Mouse (Mus musculus) gastrocnemius, postnatal 25 days (tissue): Measurements from ENCODE around the gene Lta. TPM values are rescaled to one million over a fixed set of nuclear protein-coding genes. Genes with fewer than 3 reads are reported as not detected.

Experiments used
- DNase-seq: peaks from one replicate; pipeline ENCODE4 v3.0.0; 2022
- microRNA-seq, 2 experiments: library from miRNA; unstranded; fragments of <30 nt; microRNA quantifications; one replicate each; pipeline ENCODE4 v1.2.0; 2021; ENCODE audit warnings: borderline replicate concordance in 2 of 2
- total RNA-seq, 2 experiments: library from RNA; stranded (reverse); gene quantifications; 1 replicate in 1 of 2; 2 replicates in 1 of 2; pipeline ENCODE4 v1.2.3; 2021

The Lta gene
- total RNA-seq, 2 experiments from 2014 or later: 0.32 TPM; not detected in 1

- DNase-seq: no peak
Observed at GRCm38 (mm10) chr17:35158850-35159593, 46.1 kb downstream of the Lta start.

DNA sequence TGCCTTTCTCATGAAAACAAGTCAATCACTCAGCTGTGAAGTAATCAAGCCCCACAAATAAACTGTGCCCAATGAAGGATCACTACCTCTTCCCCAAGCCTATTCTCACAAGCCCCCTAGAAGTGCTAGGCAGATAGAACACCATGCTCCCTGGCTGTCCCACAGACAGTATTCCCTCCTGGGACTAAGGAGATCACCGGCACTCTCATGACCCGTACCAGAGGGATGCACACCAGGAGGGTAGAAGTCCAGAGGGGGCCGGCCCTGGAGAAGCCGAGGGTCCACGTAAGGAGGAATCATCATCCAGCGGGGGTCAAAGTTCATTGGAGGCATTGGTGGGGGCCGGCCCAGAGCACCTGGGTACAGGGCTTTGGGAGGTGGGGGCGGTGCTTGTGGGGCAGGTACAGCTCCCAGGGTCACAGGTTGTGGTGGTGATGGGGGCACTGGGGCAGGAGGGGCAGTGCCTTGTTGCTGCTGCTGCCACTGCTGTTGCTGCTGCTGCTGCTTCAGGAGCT lies 47.4 kb downstream of the Lta start:
- DNase-seq: no peak

DNA sequence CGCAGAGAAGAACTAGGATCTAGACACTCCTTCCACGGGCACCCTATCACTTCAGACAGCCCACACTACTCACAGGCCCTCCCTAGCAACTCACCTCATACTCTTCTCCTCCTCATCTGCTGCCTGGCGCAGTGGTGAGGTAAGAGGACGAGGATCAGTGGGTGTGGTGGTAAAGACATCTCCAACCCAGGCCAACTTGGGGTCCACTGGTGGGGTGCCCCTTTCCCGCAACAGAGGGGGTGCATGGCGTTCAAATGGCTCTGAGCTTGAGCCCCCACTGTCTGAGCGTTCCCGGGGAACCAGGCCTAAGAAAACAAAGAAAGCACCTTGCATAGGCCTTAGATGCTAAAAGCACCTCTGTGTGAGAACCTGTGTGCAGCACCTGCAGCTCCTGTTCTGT lies 47.9 kb downstream of the Lta start:
- no peak for DNase-seq

DNA sequence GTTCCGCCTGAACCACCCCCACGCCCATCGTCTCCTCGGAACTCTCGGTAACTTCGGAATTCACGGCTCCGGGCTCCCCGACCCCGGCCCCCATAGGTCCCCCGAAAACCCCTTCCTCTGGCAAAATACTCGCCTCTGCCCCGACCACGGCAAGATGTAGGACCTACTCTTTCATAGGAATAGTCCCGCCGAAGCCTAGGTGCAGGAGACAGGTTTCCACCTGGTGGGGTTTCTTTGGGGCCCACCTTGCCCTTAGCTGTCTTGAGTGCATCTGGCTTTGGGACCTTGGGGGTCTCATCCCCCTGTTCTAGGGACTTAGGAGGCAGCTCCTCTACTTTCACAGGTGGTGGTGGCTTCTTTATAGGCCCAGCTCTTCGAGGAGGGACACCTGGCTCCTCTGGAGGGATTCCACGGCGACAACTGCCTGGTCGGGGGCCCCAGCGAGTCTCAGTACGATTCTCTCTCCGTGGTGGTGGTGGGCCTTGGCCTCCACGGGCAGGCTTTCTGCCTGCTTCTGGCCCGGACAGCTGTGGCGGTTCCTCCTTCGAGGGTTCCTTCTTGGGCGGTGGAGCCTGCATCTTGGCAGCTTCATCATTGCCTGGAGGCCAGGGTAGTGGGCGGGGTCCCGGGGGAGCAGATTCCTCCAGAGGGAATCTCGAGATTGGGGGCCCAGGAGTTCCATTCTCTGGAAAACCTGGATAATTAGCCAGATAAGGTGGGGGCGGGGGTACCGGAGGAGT lies 48.5 kb downstream of the Lta start:
- DNase-seq: no peak

- no peak for DNase-seq
Observed at GRCm38 (mm10) chr17:35155451-35155850, 49.7 kb downstream of the Lta start.

DNA sequence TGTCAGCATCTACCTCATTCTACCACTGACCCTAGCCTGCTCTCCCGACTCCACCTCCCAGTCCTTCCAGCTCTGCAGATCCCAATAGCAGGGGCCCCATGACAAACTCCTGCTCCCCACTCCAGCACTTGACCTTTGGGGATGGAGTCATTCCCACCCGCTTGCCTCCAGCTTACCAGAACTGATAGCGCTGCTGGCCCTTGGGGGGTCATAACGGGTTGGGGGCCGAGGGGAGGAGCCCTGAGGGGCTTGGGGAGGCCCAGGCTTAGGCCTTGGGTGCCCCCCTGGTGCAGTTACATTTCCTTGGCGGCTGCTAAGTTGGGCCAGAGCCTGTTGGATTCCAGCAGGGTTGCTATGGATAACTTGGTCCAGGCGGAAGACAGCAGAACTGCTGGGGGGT lies 50.5 kb downstream of the Lta start:
- DNase-seq: no peak

GRCm38 (mm10) chr17:35153931-35154330 lies 51.2 kb downstream of the Lta start:
- DNase-seq: no peak

Small RNAs within 50 kb of the gene (microRNA-seq; reads per million reads assigned to microRNA genes)
- gene Mir6973a: 0 reads per million in 2 experiments
- 0 reads per million in 2 experiments for gene Mir6974
- gene Mir6975: 0 to 0.74 reads per million in 2 experiments
- gene Mir8094: 0 reads per million in 2 experiments

Other genes starting within 250 kb of the Lta start
- 1 to 10 TPM; 4.4 to 6.7 TPM for gene Hspa1b, start 246.1 kb downstream of the Lta start, total RNA-seq
- not detected for gene Gm20481, start 235.4 kb downstream of the Lta start, total RNA-seq
- 1 to 10 TPM; 5.9 to 8.1 TPM for gene Hspa1a, start 233.2 kb downstream of the Lta start, total RNA-seq
- gene Hspa1l, start 232.6 kb downstream of the Lta start, total RNA-seq: 10 to 100 TPM; 21.5 to 31.8 TPM
- gene Lsm2, start 223.5 kb downstream of the Lta start, total RNA-seq: 10 to 100 TPM; 15.0 to 15.4 TPM
- gene Vars, start 204.4 kb downstream of the Lta start, total RNA-seq: 10 to 100 TPM; 29.4 to 31.2 TPM
- 1 to 10 TPM; 9.0 to 9.6 TPM for gene Vwa7, start 188.8 kb downstream of the Lta start, total RNA-seq
- gene Sapcd1, start 177.3 kb downstream of the Lta start, total RNA-seq: under 1 TPM in 1 of 2 experiments, not detected in 1; 0.31 TPM
- gene Msh5, start 158.6 kb downstream of the Lta start, total RNA-seq: under 1 TPM; 0.67 to 0.72 TPM
- 10 to 100 TPM; 12.4 to 18.6 TPM for gene Clic1, start 155.4 kb downstream of the Lta start, total RNA-seq
- 10 to 100 TPM; 11.1 to 13.3 TPM for gene Ddah2, start 146.3 kb downstream of the Lta start, total RNA-seq
- gene Ly6g6c, start 140.0 kb downstream of the Lta start, total RNA-seq: not detected
- not detected for gene Mpig6b, start 139.2 kb downstream of the Lta start, total RNA-seq
- gene Ly6g6e, start 128.4 kb downstream of the Lta start, total RNA-seq: not detected
- under 1 TPM; 0.51 to 0.72 TPM for gene Ly6g6d, start 127.3 kb downstream of the Lta start, total RNA-seq
- gene Ly6g6f, start 119.7 kb downstream of the Lta start, total RNA-seq: not detected
- 10 to 100 TPM; 61.9 to 62.4 TPM for gene Abhd16a, start 116.1 kb downstream of the Lta start, total RNA-seq
- not detected for gene Ly6g5c, start 97.1 kb downstream of the Lta start, total RNA-seq
- gene Ly6g5b, start 89.9 kb downstream of the Lta start, total RNA-seq: not detected
- gene Gpank1, start 83.9 kb downstream of the Lta start, total RNA-seq: 1 to 10 TPM; 7.1 to 8.4 TPM
- 100 to 1,000 TPM; 149 to 158 TPM for gene Csnk2b, start 83.3 kb downstream of the Lta start, total RNA-seq
- gene D17H6S53E, start 79.0 kb downstream of the Lta start, total RNA-seq: 10 to 100 TPM; 19.5 to 22.6 TPM
- gene Apom, start 73.3 kb downstream of the Lta start, total RNA-seq: not detected
- 100 to 1,000 TPM; 180 to 197 TPM for gene Bag6, start 70.2 kb downstream of the Lta start, total RNA-seq
- gene Prrc2a, start 40.5 kb downstream of the Lta start, total RNA-seq: 100 to 1,000 TPM in 1 of 2 experiments, 10 to 100 TPM in 1; 93.3 to 102 TPM
- 1 to 10 TPM in 1 of 2 experiments, under 1 TPM in 1; 0.97 to 1.4 TPM for gene Aif1, start 29.3 kb downstream of the Lta start, total RNA-seq
- under 1 TPM in 1 of 2 experiments, not detected in 1; 0.78 TPM for gene Lst1, start 16.9 kb downstream of the Lta start, total RNA-seq
- gene Ltb, start 10.9 kb downstream of the Lta start, total RNA-seq: not detected
- under 1 TPM in 1 of 2 experiments, not detected in 1; 0.18 TPM for gene Tnf, start 3.3 kb downstream of the Lta start, total RNA-seq
- gene Gm16181, start 15.5 kb upstream of the Lta start, total RNA-seq: under 1 TPM in 1 of 2 experiments, not detected in 1; 0.70 TPM
- gene Atp6v1g2, start 28.3 kb upstream of the Lta start, total RNA-seq: 1 to 10 TPM; 1.9 to 2.3 TPM
- 1 to 10 TPM; 5.6 to 6.8 TPM for gene Nfkbil1, start 30.4 kb upstream of the Lta start, total RNA-seq
- gene Ddx39b, start 36.4 kb upstream of the Lta start, total RNA-seq: 10 to 100 TPM; 71.5 to 79.1 TPM
- gene H2-D1, start 57.4 kb upstream of the Lta start, total RNA-seq: 10 to 100 TPM; 30.2 to 57.3 TPM
- gene H2-Q1, start 115.1 kb upstream of the Lta start, total RNA-seq: under 1 TPM; 0.20 to 0.86 TPM
- gene H2-Q2, start 136.9 kb upstream of the Lta start, total RNA-seq: under 1 TPM; 0.36 to 0.78 TPM
- 1 to 10 TPM; 2.2 to 3.9 TPM for gene H2-Q4, start 174.3 kb upstream of the Lta start, total RNA-seq
- not detected for gene H2-Q6, start 219.5 kb upstream of the Lta start, total RNA-seq
- gene H2-Q7, start 233.8 kb upstream of the Lta start, total RNA-seq: under 1 TPM; 0.38 to 0.70 TPM